Mouse (Mus musculus) forebrain, embryonic 10.5 days (tissue): ENCODE measurements at regions not wholly inside any gene's neighbourhood (a gene's known extent, or its start where the extent isn't known, plus 50 kb on each side); places are given as distances from the start of the nearest gene placed in this dataset.
A peak's percentile ranks its signal among the peaks of the same experiment; 100 is the strongest.

Experiments used
- DNase-seq: peaks from one replicate; pipeline ENCODE4 v3.0.0-alpha.2; 2017; ENCODE audit warnings: low spot score; ENCODE audit errors: extremely low spot score
- H3K27ac ChIP-seq: fragments of 300-500 bp; sonication (generic); 2 replicates; pipeline ENCODE4 v1.5.1; 2016; ENCODE audit warnings: mild to moderate bottlenecking
- H3K27me3 ChIP-seq: fragments of 300-500 bp; sonication (generic); 2 replicates; pipeline ENCODE4 v1.6.1; 2016; ENCODE audit warnings: mild to moderate bottlenecking; ENCODE audit not compliant: poor library complexity, severe bottlenecking
- H3K36me3 ChIP-seq: fragments of 300-500 bp; sonication (generic); replicated peaks from 2 replicates; pipeline ENCODE4 v1.6.1; 2016; ENCODE audit warnings: mild to moderate bottlenecking, moderate library complexity
- H3K4me1 ChIP-seq: fragments of 300-500 bp; sonication (generic); 2 replicates; pipeline ENCODE4 v1.6.1; 2016
- H3K4me3 ChIP-seq: fragments of 300-500 bp; sonication (generic); 2 replicates; pipeline ENCODE4 v1.5.1; 2016; ENCODE audit warnings: mild to moderate bottlenecking, moderate library complexity
- H3K9me3 ChIP-seq: fragments of 300-500 bp; sonication (generic); 2 replicates; pipeline ENCODE4 v1.6.1; 2016; ENCODE audit warnings: mild to moderate bottlenecking, moderate library complexity
- WGBS: fragments of 180-500 bp; shearing (Covaris S2); methylation state at CpG from one replicate; pipeline ENCODE4 v1.1.7; 2016; 5-methylcytosine and 5-hydroxymethylcytosine counted together

- Histone ChIP-seq H3K4me1 (0 out of 2 replicates have a peak, but pooled peaks cover 5% of the 10 kb centered on the region), H3K4me3 (no peak overlapping the region), H3K9me3 (no peaks in the 10 kb centered on the region), H3K27me3 (no peaks in the 10 kb centered on the region), H3K36me3 (no peaks in the 10 kb centered on the region), H3K27ac (no peak overlapping the region)
- 88% methylated on average over 4 of the region's 4 CpGs for WGBS
- no peak for DNase-seq
Observed at GRCm38 (mm10) chr7:63811816-63812215, 104.8 kb upstream of the E030018B13Rik start.

DNA sequence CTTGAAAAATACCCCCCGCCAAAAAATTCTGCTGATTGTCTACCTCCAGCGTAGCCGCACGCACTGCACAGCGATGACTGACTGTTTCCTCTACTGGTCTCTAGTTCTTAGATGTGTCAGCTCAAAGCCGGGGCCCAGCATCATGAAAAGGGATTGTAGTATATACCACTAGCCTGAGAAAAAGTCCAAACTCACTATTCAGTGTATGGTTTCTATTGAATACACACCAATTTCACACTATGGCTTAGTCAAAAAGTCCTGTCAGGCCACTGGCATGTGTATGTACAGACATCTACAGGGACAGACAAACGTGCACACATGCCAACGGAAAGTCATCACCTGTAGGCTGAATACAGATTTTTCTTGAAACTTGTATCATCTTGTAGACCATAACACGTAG, 101.1 kb upstream of the E030018B13Rik start:
- Histone ChIP-seq H3K4me1 (0 out of 2 replicates have a peak, but pooled peaks cover 5% of the 10 kb centered on the region), H3K9me3 (no peaks in the 10 kb centered on the region), H3K36me3 (no peaks in the 10 kb centered on the region), H3K4me3 (no peak overlapping the region), H3K27ac (no peak overlapping the region), H3K27me3 (no peaks in the 10 kb centered on the region)
- WGBS = 92% methylated on average over 9 of the region's 9 CpGs
- no peak for DNase-seq

DNA sequence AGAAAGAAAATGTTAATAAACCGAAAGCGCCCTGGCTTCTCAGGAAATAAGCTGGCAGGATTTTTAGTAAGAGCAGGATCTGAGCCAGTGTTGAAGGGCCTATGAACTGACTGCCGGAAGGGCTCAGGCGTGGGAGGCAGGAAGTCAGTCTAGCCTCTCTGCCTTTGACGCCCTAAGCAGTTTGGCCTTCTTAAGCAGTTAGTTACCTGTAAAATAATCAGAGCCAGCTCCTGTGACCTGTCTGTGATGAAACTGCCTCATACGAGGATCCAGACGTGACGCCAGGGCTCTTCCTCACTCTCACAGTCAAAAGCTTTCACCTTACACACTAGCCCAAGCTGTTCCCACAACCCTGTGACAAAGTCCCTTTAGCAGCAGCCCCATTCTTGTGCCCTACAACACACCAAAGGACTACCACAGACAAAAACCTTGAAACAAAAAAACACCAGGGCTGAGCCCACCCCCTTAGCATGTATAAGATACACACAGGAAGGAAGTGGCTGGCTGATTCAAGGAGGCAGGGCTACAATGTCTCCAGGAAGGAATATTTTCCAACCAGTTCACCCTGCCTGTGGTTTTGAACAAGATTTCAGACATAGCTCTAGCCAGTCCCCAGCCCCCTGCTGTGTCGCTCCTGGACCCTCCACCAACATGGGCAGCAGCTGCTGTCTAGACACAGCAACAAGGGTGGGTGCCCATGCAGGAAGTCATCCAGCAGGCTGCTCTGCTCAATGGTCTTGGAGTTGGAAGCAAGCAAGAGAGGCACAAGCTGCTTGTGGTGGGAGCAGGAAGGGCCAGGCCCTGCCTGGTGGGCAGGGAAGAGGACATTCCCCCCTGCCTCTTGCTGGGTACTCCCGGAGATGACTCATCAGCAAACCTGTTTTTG, 100.4 kb upstream of the E030018B13Rik start:
- DNase-seq = no peak
- Histone ChIP-seq H3K27ac (0 out of 2 replicates have a peak overlapping the region, but pooled peaks have one; percentile 35), H3K4me1 (0 out of 2 replicates have a peak, but pooled peaks cover 5% of the 10 kb centered on the region), H3K4me3 (no peak overlapping the region), H3K27me3 (no peaks in the 10 kb centered on the region), H3K9me3 (no peaks in the 10 kb centered on the region), H3K36me3 (no peaks in the 10 kb centered on the region)
- 86% methylated on average over 10 of the region's 10 CpGs for WGBS

DNA sequence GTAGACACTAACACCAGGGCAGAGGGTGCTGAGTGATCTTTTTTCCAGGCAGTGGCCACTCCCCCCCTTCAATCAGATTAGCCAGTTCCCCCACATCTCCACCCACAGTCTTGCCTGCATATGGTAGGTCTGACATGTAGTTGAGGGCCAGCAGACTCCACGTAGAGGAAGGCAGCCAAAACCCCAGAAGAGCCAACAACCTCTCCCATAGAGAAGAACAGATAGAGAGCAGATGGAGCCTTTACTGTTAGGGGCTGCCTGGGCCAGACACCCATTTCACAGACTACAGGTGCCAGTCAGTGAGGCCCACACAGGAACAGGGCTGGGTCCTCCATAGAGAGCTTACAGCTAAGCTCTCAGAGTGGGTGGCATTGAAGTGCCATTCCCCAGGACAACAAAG, 99.2 kb upstream of the E030018B13Rik start:
- Histone ChIP-seq H3K4me1 (0 out of 2 replicates have a peak, but pooled peaks cover 5% of the 10 kb centered on the region), H3K27me3 (no peaks in the 10 kb centered on the region), H3K27ac (0 out of 2 replicates have a peak overlapping the region, but pooled peaks have one; percentile 1), H3K4me3 (no peak overlapping the region), H3K9me3 (no peaks in the 10 kb centered on the region), H3K36me3 (no peaks in the 10 kb centered on the region)
- WGBS = 71% methylated on average over 1 of the region's 1 CpGs
- DNase-seq = no peak

DNA sequence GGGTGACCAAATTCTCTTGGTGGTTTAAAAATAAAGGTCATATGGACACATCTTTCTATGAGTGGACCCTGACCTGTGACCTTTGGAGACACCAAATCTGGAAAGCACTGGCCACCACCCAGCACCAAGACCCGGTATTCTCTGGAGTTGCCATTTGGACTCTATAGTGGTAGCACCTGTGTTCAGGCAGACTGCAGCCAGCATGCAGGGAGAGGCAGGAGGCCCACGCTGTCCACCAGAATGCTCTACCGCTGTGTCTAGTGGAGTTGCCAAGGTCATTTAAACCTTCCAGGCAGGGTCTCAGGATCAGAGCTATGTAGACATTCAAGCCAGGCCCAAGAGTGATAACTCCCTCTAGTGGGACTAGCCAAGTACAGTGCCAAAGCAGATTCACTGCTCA, 98.6 kb upstream of the E030018B13Rik start:
- WGBS = 91% methylated on average over 3 of the region's 3 CpGs
- Histone ChIP-seq H3K9me3 (no peaks in the 10 kb centered on the region), H3K4me3 (no peak overlapping the region)

GRCm38 (mm10) chr7:63820286-63820685, 96.4 kb upstream of the E030018B13Rik start:
- Histone ChIP-seq H3K36me3 (no peaks in the 10 kb centered on the region), H3K27me3 (no peaks in the 10 kb centered on the region)

More for the DNA sequence above, 98.6 kb upstream of the E030018B13Rik start:
- no peaks in the 10 kb centered on the region for H3K36me3 ChIP-seq
- H3K27me3 ChIP-seq = no peaks in the 10 kb centered on the region
- no peak for DNase-seq
- H3K27ac ChIP-seq = no peak overlapping the region
- H3K4me1 ChIP-seq = 0 out of 2 replicates have a peak, but pooled peaks cover 5% of the 10 kb centered on the region

DNA sequence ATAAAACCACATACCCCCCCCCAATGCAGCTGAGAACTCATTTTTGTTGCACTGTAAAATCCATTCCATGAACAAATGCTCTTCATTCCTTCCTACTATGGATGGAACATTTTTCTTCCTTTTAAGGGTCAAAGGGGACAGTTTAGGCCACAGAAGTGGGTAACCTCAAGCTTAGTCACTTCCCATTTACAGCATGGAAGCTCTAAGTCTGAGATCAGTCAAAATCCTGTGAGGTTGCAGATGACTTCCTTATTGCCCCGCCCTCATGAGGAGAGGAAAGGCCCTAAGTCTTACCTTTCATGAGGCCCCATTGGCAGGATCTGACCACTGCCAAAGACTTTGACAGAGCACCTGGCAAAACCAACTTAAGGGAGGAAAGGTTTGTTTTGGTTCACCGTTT, 94.7 kb upstream of the E030018B13Rik start:
- Histone ChIP-seq H3K36me3 (no peaks in the 10 kb centered on the region), H3K9me3 (no peaks in the 10 kb centered on the region), H3K27ac (no peak overlapping the region), H3K27me3 (no peaks in the 10 kb centered on the region), H3K4me3 (no peak overlapping the region), H3K4me1 (no peaks in the 10 kb centered on the region)
- WGBS = 81% methylated on average over 2 of the region's 2 CpGs
- no peak for DNase-seq

More at GRCm38 (mm10) chr7:63820286-63820685, 96.4 kb upstream of the E030018B13Rik start:
- H3K4me3 ChIP-seq = no peak overlapping the region
- no peak for DNase-seq
- H3K9me3 ChIP-seq = no peaks in the 10 kb centered on the region
- 0 out of 2 replicates have a peak, but pooled peaks cover 5% of the 10 kb centered on the region for H3K4me1 ChIP-seq
- no peak overlapping the region for H3K27ac ChIP-seq
- 81% methylated on average over 1 of the region's 1 CpGs for WGBS

- H3K4me1 ChIP-seq = no peaks in the 10 kb centered on the region
- H3K27me3 ChIP-seq = no peaks in the 10 kb centered on the region
- H3K9me3 ChIP-seq = no peaks in the 10 kb centered on the region
- H3K27ac ChIP-seq = no peak overlapping the region
- no peak overlapping the region for H3K4me3 ChIP-seq
- 65% methylated on average over 7 of the region's 7 CpGs for WGBS
- DNase-seq = no peak
- H3K36me3 ChIP-seq = no peaks in the 10 kb centered on the region
Observed at GRCm38 (mm10) chr7:63824009-63824408, 92.6 kb upstream of the E030018B13Rik start.

DNA sequence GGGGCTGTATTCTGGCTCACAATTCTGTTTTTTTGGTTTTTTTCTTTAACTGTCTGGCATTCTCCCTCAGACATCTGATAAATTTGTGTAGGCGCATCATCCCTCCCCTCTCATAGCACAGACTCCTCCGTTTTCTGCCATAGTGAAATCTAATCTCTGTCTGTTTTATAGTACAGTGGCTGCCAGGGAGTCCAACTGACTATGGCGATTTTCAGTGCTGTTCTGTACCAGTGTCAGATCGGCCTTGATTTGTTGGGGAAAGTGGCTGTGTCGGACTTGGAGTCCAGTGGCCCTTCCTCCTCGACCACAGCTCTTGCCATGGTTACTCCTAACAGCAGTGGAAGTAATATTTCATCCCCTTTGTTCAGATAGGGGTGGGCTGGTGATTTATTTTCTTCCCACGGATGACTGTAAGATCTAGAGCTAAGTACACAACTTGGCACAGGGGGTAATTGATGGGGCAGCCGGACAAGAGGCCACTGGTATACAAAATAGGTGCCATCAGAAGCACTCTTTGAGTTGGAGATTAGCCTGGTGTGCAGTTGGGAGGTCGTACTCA, 87.2 kb upstream of the E030018B13Rik start:
- WGBS = 92% methylated on average over 9 of the region's 9 CpGs
- H3K27ac ChIP-seq = no peak overlapping the region
- H3K36me3 ChIP-seq = no peaks in the 10 kb centered on the region
- H3K9me3 ChIP-seq = no peaks in the 10 kb centered on the region
- H3K4me3 ChIP-seq = no peak overlapping the region
- no peak for DNase-seq
- H3K4me1 ChIP-seq = no peaks in the 10 kb centered on the region
- no peaks in the 10 kb centered on the region for H3K27me3 ChIP-seq

GRCm38 (mm10) chr7:63833676-63834075, 83.0 kb upstream of the E030018B13Rik start:
- no peaks in the 10 kb centered on the region for H3K9me3 ChIP-seq
- DNase-seq = no peak
- no peaks in the 10 kb centered on the region for H3K36me3 ChIP-seq
- 92% methylated on average over 6 of the region's 6 CpGs for WGBS
- H3K27me3 ChIP-seq = no peaks in the 10 kb centered on the region
- H3K27ac ChIP-seq = no peak overlapping the region
- H3K4me3 ChIP-seq = no peak overlapping the region
- H3K4me1 ChIP-seq = no peaks in the 10 kb centered on the region

DNA sequence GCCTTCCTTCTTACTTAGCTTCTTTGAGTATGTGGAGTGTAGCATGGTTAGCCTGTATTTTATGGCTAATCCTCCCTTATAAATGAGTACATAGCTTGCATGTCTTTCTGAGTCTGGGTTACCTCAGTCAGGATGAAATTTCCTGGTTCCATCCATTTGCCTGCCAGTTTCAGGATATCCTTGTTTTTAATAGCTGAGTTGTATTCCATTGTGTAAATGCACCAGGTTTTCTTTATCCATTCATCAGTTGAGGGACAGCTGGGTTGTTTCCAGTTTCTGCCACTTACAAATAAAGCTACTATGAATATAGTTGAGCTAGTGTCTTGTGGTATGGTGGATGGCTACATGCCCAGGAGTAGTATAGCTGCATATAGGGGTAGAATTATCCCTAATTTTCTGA, 80.7 kb upstream of the E030018B13Rik start:
- Histone ChIP-seq H3K27ac (no peak overlapping the region), H3K4me3 (no peak overlapping the region), H3K36me3 (no peaks in the 10 kb centered on the region), H3K9me3 (no peaks in the 10 kb centered on the region), H3K27me3 (no peaks in the 10 kb centered on the region), H3K4me1 (no peaks in the 10 kb centered on the region)
- no peak for DNase-seq
